Comparison of ENCODE assay signal across 8 mouse cellular contexts in the genomic region with DNA sequence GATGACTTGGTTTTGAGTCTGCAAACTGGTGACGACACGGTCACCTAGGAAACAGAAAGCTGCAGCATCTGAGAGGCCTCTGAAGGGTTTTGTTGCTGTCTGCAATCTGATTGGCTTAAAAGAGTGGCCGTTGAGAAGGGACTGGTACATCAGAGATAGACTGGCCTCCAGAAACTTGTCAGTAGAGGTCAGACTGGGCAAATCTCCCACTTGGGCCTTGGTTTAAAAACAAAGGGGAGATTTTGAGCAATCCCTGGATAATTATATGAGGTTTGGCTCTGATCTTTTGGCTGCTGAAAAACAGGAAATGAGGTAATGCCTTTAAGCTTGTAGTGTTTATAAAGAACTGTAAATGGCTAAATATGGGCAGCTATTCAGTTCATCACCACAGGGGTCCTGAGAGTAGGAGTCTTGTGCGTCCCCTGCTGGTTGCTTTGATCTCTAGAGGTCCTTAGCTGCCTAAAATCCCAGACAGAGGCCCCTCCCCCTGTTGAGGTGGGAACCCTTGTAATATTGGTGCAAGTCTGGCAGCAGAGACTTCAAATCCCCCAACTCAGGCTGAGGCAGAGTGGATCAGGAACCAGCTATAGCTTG. TPM values are rescaled to one million over a fixed set of nuclear protein-coding genes. Genes with fewer than 3 reads are reported as not detected.
DNase-seq lines count a peak whose midpoint lies in the region; ATAC-seq lines count a peak whose summit lies in the region.

No protein-coding gene starts in this region.

- H3K27ac ChIP-seq in macrophage = peak overlapping the region; percentile 14; the same call in 1 of the 2 replicates

- DNase-seq in T-cell, adult 2 months (ENCODE audit: low spot score) = peak; percentile 89
- DNase-seq in gastrocnemius, adult 8-10 months (ENCODE audit: low spot score in 2 of 2) = peak; percentile 38 to 47
- peak; percentile 53 for DNase-seq in hindlimb bud, embryonic 11.5 days (ENCODE audit: extremely low spot score, low read depth, low spot score)
- peak; percentile 66 to 71 for DNase-seq in left cerebral cortex, adult 18-20 months (ENCODE audit: low spot score in 2 of 2)
- peak; percentile 77 to 85 for DNase-seq in right cerebral cortex, adult 2 months (ENCODE audit: low spot score in 2 of 2)
- no peak for DNase-seq in c-Kit-positive CD71-positive TER-119-positive erythroid progenitor cells, embryonic 14.5 days (ENCODE audit: low spot score)

- H3K36me3 ChIP-seq in macrophage (ENCODE audit: inconsistent target) = no peaks in the 10 kb centered on the region

- H3K4me3 ChIP-seq in macrophage (ENCODE audit: inconsistent target) = no peak overlapping the region

- ATAC-seq in common myeloid progenitor, adult 5-6 weeks (replicated peaks; ENCODE audit: low read depth, poor library complexity, severe bottlenecking) = peak; percentile 94

- H3K79me2 ChIP-seq in macrophage (ENCODE audit: inconsistent target) = peaks cover 18% of the 10 kb centered on the region

- 34% methylated on average over 4 of the region's 4 CpGs for WGBS in macrophage (ENCODE audit: missing documents)

RNA-seq across cellular contexts. Expression of a gene that starts 13.7 kb away (rescaled TPM):
- 6.5 and 9.0 TPM in 2 replicates for total RNA-seq in common myeloid progenitor, adult 5-6 weeks (2017)
- total RNA-seq in gastrocnemius, adult 8-10 months (2022) = 1 to 10 TPM; 4.3 to 6.2 (median 5.2) TPM
- 10 to 100 TPM; 25.6 to 27.1 TPM for total RNA-seq in left cerebral cortex, adult 18-20 months (2021)
- total RNA-seq in macrophage (2018; cell fraction: chromatin; rRNA removed) = 10 to 100 TPM in 14 of 26 experiments, 1 to 10 TPM in 12; 1.4 to 27.3 (median 11.3) TPM
- total RNA-seq in macrophage (2018; cell fraction: cytosol; rRNA removed) = 10 to 100 TPM in 4 of 26 experiments, 1 to 10 TPM in 22; 2.8 to 11.5 (median 7.9) TPM
- 10 to 100 TPM in 9 of 26 experiments, 1 to 10 TPM in 17; 2.4 to 20.7 (median 6.3) TPM for total RNA-seq in macrophage (2018; cell fraction: nucleus; rRNA removed)
- polyA plus RNA-seq in macrophage (2018) = 5.4 to 11.3 TPM (median 6.8 TPM) in 3 replicates

RNA-seq across cellular contexts. Expression of a gene that starts 25.5 kb away (rescaled TPM):
- not detected in 2 replicates for total RNA-seq in common myeloid progenitor, adult 5-6 weeks (2017)
- not detected for total RNA-seq in gastrocnemius, adult 8-10 months (2022)
- under 1 TPM; 0.35 to 0.42 TPM for total RNA-seq in left cerebral cortex, adult 18-20 months (2021)
- not detected for total RNA-seq in macrophage (2018; cell fraction: chromatin; rRNA removed)
- total RNA-seq in macrophage (2018; cell fraction: cytosol; rRNA removed) = not detected
- total RNA-seq in macrophage (2018; cell fraction: nucleus; rRNA removed) = not detected
- not detected in 3 replicates for polyA plus RNA-seq in macrophage (2018)

RNA-seq across cellular contexts. Expression of a gene that starts 54.1 kb away (rescaled TPM):
- 8.3 and 13.3 TPM in 2 replicates for total RNA-seq in common myeloid progenitor, adult 5-6 weeks (2017)
- total RNA-seq in gastrocnemius, adult 8-10 months (2022) = 100 to 1,000 TPM; 103 to 132 (median 110) TPM
- 10 to 100 TPM; 90.8 to 94.2 TPM for total RNA-seq in left cerebral cortex, adult 18-20 months (2021)
- total RNA-seq in macrophage (2018; cell fraction: chromatin; rRNA removed) = 100 to 1,000 TPM in 6 of 26 experiments, 10 to 100 TPM in 20; 15.1 to 153 (median 46.5) TPM
- 100 to 1,000 TPM in 21 of 26 experiments, 10 to 100 TPM in 5; 87.5 to 220 (median 133) TPM for total RNA-seq in macrophage (2018; cell fraction: cytosol; rRNA removed)
- total RNA-seq in macrophage (2018; cell fraction: nucleus; rRNA removed) = 100 to 1,000 TPM in 10 of 26 experiments, 10 to 100 TPM in 16; 43.1 to 161 (median 92.0) TPM
- polyA plus RNA-seq in macrophage (2018) = 96.5 to 136 TPM (median 117 TPM) in 3 replicates
